Comparison of ENCODE assay signal across 8 mouse cellular contexts in genomic region chr2:153107046-153107766, GRCm38 (mm10). TPM values are rescaled to one million over a fixed set of nuclear protein-coding genes. Genes with fewer than 3 reads are reported as not detected.
DNase-seq lines count a peak whose midpoint lies in the region; ATAC-seq and TF ChIP-seq lines count a peak whose summit lies in the region.

No protein-coding gene starts in this region.

- ATAC-seq in hindbrain, embryonic 11.5 days (ENCODE audit: low FRiP score) = no peak

- peak overlapping the region; percentile 23 for H3K4me2 ChIP-seq in hindbrain, embryonic 11.5 days (replicated peaks; ENCODE audit: low read depth, low read length)

- no peaks in the 10 kb centered on the region for H3K36me3 ChIP-seq in ES-E14 (ENCODE audit: control insufficient read depth, insufficient read depth, low read length, poor library complexity, severe bottlenecking)
- no peaks in the 10 kb centered on the region for H3K36me3 ChIP-seq in hindbrain, embryonic 11.5 days (ENCODE audit: control insufficient read depth, insufficient read depth, low read length)

- H3K4me1 ChIP-seq in ES-E14 (ENCODE audit: control insufficient read depth in 2 of 2, insufficient read depth in 2 of 2, low read length in 2 of 2, poor library complexity in 1 of 2) = peaks cover 4 to 22% of the 10 kb centered on the region in 2 experiments; a peak in 2 of 4 replicates
- H3K4me1 ChIP-seq in hindbrain, embryonic 11.5 days (replicated peaks; ENCODE audit: control insufficient read depth, insufficient read depth, low read length) = 0 out of 2 replicates have a peak, but pooled peaks cover 3% of the 10 kb centered on the region

- WGBS in hindbrain, embryonic 11.5 days = 35% methylated on average over 23 of the region's 23 CpGs

- in situ Hi-C loops in ES-E14 (cut with MboI; ENCODE audit: low sequenced_read_pairs in 2 of 2, unreplicated experiment in 2 of 2) = no loop called here

- peak; percentile 34 for DNase-seq in heart, adult 11 months
- DNase-seq in heart, adult 18-20 months = no peak
- DNase-seq in ES-E14 (ENCODE audit: low read depth, low spot score) = peak; percentile 90
- DNase-seq in hindbrain, embryonic 11.5 days (ENCODE audit: low spot score) = peak; percentile 19
- peak; percentile 66 for DNase-seq in mesoderm, embryonic 11.5 days (ENCODE audit: low read depth, low spot score)
- DNase-seq in layer of hippocampus, adult 9-10 months (ENCODE audit: low spot score) = no peak
- DNase-seq in ovary, adult 18-20 months (ENCODE audit: low spot score) = no peak
- no peak for DNase-seq in left cerebral cortex, adult 8-10 months (ENCODE audit: low spot score in 2 of 2)

- no peaks in the 10 kb centered on the region for H3K9me3 ChIP-seq in ES-E14 (ENCODE audit: control insufficient read depth, insufficient read depth, low read depth, low read length)
- no peaks in the 10 kb centered on the region for H3K9me3 ChIP-seq in hindbrain, embryonic 11.5 days (ENCODE audit: control insufficient read depth, low read length)

- peaks cover 31% of the 10 kb centered on the region for H3K27me3 ChIP-seq in hindbrain, embryonic 11.5 days (ENCODE audit: control insufficient read depth, insufficient read depth, low read length)

- H3K9ac ChIP-seq in ES-E14 (ENCODE audit: insufficient read depth, low read depth, low read length, poor library complexity, severe bottlenecking) = peak overlapping the region; percentile 20; the same call in 1 of the 2 replicates
- no peak overlapping the region for H3K9ac ChIP-seq in hindbrain, embryonic 11.5 days (ENCODE audit: low read depth, low read length)

- H3K27ac ChIP-seq in ES-E14 (ENCODE audit: insufficient read depth, low read depth, low read length, poor library complexity, severe bottlenecking) = peak overlapping the region; percentile 91
- H3K27ac ChIP-seq in hindbrain, embryonic 11.5 days (ENCODE audit: low read depth, low read length) = no peak overlapping the region

- H3K4me3 ChIP-seq in ES-E14 (ENCODE audit: insufficient read depth in 1 of 2, low read depth in 1 of 2, low read length in 2 of 2, poor library complexity in 1 of 2, severe bottlenecking in 1 of 2) = peak overlapping the region; percentile 76
- H3K4me3 ChIP-seq in hindbrain, embryonic 11.5 days (ENCODE audit: low read depth, low read length) = no peak overlapping the region

TF ChIP-seq in ES-E14, 5 proteins besides CTCF, POLR2A, EP300 and RAD21:
- TF ChIP-seq ZC3H11A (IDR thresholded peaks at IDR 0.05; ENCODE audit: borderline replicate concordance, low read depth, low read length) (no peak), ZNF384 (IDR thresholded peaks at IDR 0.05; ENCODE audit: low read depth, low read length) (no peak), MAFK (IDR thresholded peaks at IDR 0.05; ENCODE audit: insufficient read depth, low read depth, low read length) (no peak), CHD2 (IDR thresholded peaks at IDR 0.05; ENCODE audit: low read depth, low read length) (no peak), HCFC1 (IDR thresholded peaks at IDR 0.05; ENCODE audit: borderline replicate concordance, insufficient read depth, low read length) (no peak)

RNA-seq across cellular contexts. Expression of gene Hck, which starts 1.1 kb away (rescaled TPM):
- total RNA-seq in heart, adult 18-20 months (2021) = 1 to 10 TPM; 1.3 to 1.9 TPM
- total RNA-seq in ES-E14 (2012; rRNA removed) = 29.3 and 60.8 TPM in 2 replicates
- polyA plus RNA-seq in hindbrain, embryonic 11.5 days (2014; fragmentation: Nextera tagmentation; extraction: Ambion mirVana) = 2.0 and 2.4 TPM in 2 replicates
- 1 to 10 TPM; 1.7 to 4.2 (median 2.7) TPM for total RNA-seq in left cerebral cortex, adult 8-10 months (2022)

RNA-seq across cellular contexts. Expression of gene Ccm2l, which starts 41.5 kb away (rescaled TPM):
- total RNA-seq in heart, adult 18-20 months (2021) = 10 to 100 TPM; 12.6 to 15.5 TPM
- total RNA-seq in ES-E14 (2012; rRNA removed) = 1.9 and 2.2 TPM in 2 replicates
- polyA plus RNA-seq in hindbrain, embryonic 11.5 days (2014; fragmentation: Nextera tagmentation; extraction: Ambion mirVana) = 2.1 and 2.2 TPM in 2 replicates
- total RNA-seq in left cerebral cortex, adult 8-10 months (2022) = 1 to 10 TPM; 4.3 to 4.6 (median 4.4) TPM

RNA-seq across cellular contexts. Expression of gene Tm9sf4, which starts 53.9 kb away (rescaled TPM):
- total RNA-seq in heart, adult 18-20 months (2021) = 10 to 100 TPM; 36.6 to 44.4 TPM
- total RNA-seq in ES-E14 (2012; rRNA removed) = 62.8 and 108 TPM in 2 replicates
- polyA plus RNA-seq in hindbrain, embryonic 11.5 days (2014; fragmentation: Nextera tagmentation; extraction: Ambion mirVana) = 77.9 and 82.9 TPM in 2 replicates
- total RNA-seq in left cerebral cortex, adult 8-10 months (2022) = 100 to 1,000 TPM; 106 to 122 (median 113) TPM

Comparison
In these comparisons a context has a peak if more than half of its experiments do, and no peak if none do; other contexts are left out.
1. DNase-seq: peak in heart, adult 11 months (single experiment), ES-E14 (single experiment), hindbrain, embryonic 11.5 days (single experiment) and mesoderm, embryonic 11.5 days (single experiment); none in heart, adult 18-20 months (0 of 2), layer of hippocampus, adult 9-10 months (single experiment), ovary, adult 18-20 months (single experiment) and left cerebral cortex, adult 8-10 months (0 of 2).